Mouse (Mus musculus) brain, embryonic 14.5 days (tissue): ENCODE measurements around the gene Ap5s1.

ENCODE experiments used
- CTCF ChIP-seq: fragments of 200-500 bp; IDR thresholded peaks from 2 replicates; pipeline ENCODE4 v1.5.1; 2012; ENCODE audit warnings: inconsistent platforms, mild to moderate bottlenecking, moderate library complexity, borderline replicate concordance; ENCODE audit not compliant: insufficient read depth, insufficient read length; ENCODE audit errors: extremely low read depth
- POLR2A ChIP-seq: fragments of 200-500 bp; IDR thresholded peaks from 2 replicates; pipeline ENCODE4 v1.6.1; 2012; ENCODE audit warnings: mild to moderate bottlenecking, inconsistent platforms, borderline replicate concordance; ENCODE audit not compliant: poor library complexity, insufficient read depth, insufficient read length, severe bottlenecking; ENCODE audit errors: extremely low read depth

DNA sequence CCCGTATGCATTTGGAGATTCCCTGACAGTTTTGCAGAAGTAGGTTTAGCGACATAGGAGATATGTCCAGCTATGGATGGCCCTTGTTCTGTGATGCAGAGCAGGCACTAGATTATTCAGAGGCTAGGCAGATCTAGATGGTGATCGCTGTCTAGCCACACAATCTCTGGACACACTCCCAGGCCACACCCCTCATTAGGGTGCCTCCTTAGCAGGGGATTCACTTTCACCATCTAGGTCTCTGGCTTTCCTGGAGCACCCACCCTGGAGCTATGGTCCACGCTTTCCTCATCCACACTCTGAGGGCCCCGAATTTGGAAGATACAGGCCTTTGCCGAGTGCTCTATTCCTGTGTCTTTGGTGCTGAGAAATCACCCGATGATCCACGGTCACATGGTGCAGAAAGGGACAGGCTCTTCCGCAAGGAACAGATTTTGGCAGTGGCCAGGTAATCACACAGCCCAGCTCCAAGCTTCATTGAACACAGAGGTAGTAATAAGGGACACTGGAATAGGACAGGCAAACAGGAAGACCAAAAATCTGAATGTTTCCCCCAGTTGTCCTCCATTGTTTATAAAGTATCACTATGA is 4.2 kb downstream of the Ap5s1 start:
- TF ChIP-seq CTCF (no peak), POLR2A (no peak)
